8 mouse cellular contexts compared by ENCODE assay signal in genomic region chr6:101198284-101198942, GRCm38 (mm10).
DNase-seq lines count a peak whose midpoint lies in the region; ATAC-seq and TF ChIP-seq lines count a peak whose summit lies in the region.
"Had no signal": no experiment of that assay in that cellular context is flagged by ENCODE, and none has a peak within 500 bp of the region (broad histone marks: within the 10 kb centered on the region; RNA-seq: fewer than 3 reads in every experiment).

No protein-coding gene starts in this region.

- in situ Hi-C loops in ES-E14 (cut with MboI; ENCODE audit: low sequenced_read_pairs in 2 of 2, unreplicated experiment in 2 of 2): no loop called here

- peaks cover 11% of the 10 kb centered on the region for H3K27me3 ChIP-seq in E14TG2a.4 (ENCODE audit: insufficient read depth, low read length)
- H3K27me3 ChIP-seq in neural tube, embryonic 14.5 days (ENCODE audit: control insufficient read depth, insufficient read depth, low read length): no peaks in the 10 kb centered on the region

- TF ChIP-seq CTCF in E14TG2a.4 (conservative IDR thresholded peaks at IDR 0.05; ENCODE audit: low read length): no peak

- no peak overlapping the region for H3K27ac ChIP-seq in ES-E14 (ENCODE audit: insufficient read depth, low read depth, low read length, poor library complexity, severe bottlenecking)
- H3K27ac ChIP-seq in neural tube, embryonic 14.5 days (ENCODE audit: low read depth, low read length): peak overlapping the region; percentile 62
- H3K27ac ChIP-seq: liver, embryonic 13.5 days had no signal

- no peaks in the 10 kb centered on the region for H3K36me3 ChIP-seq in E14TG2a.4 (ENCODE audit: insufficient read depth, low read length)
- no peaks in the 10 kb centered on the region for H3K36me3 ChIP-seq in ES-E14 (ENCODE audit: control insufficient read depth, insufficient read depth, low read length, poor library complexity, severe bottlenecking)
- H3K36me3 ChIP-seq in neural tube, embryonic 14.5 days (ENCODE audit: control insufficient read depth, insufficient read depth, low read length): no peaks in the 10 kb centered on the region
- H3K36me3 ChIP-seq: liver, embryonic 13.5 days had no signal

- H3K4me1 ChIP-seq in E14TG2a.4 (replicated peaks; ENCODE audit: low read depth, low read length) (peaks cover 10% of the 10 kb centered on the region; the same call in 1 of the 2 replicates), ES-E14 (ENCODE audit: control insufficient read depth in 2 of 2, insufficient read depth in 2 of 2, low read length in 2 of 2, poor library complexity in 1 of 2) (peaks cover 0 to 4% of the 10 kb centered on the region in 2 experiments; a peak in 1 of 4 replicates)
- H3K4me1 ChIP-seq in neural tube, embryonic 14.5 days (ENCODE audit: control insufficient read depth, insufficient read depth, low read length): peaks cover 32% of the 10 kb centered on the region
- H3K4me1 ChIP-seq: liver, embryonic 13.5 days had no signal

- H3K4me3 ChIP-seq in E14TG2a.4 (replicated peaks; ENCODE audit: low read length) (peak overlapping the region; percentile 60), ES-E14 (ENCODE audit: insufficient read depth in 1 of 2, low read depth in 1 of 2, low read length in 2 of 2, poor library complexity in 1 of 2, severe bottlenecking in 1 of 2) (peak overlapping the region; percentile 1 to 31; a peak in 2 of 4 replicates)
- peak overlapping the region; percentile 42 for H3K4me3 ChIP-seq in neural tube, embryonic 14.5 days (ENCODE audit: low read depth, low read length)
- H3K4me3 ChIP-seq: liver, embryonic 13.5 days had no signal

- ATAC-seq in frontal cortex, adult (ENCODE audit: low TSS enrichment): peak; percentile 22
- ATAC-seq in neural tube, embryonic 14.5 days (ENCODE audit: low read depth): peak; percentile 63

- DNase-seq in ES-E14 (ENCODE audit: low read depth, low spot score): peak; percentile 17
- peak; percentile 18 for DNase-seq in layer of hippocampus, adult 9-11 months
- DNase-seq in adrenal gland, postnatal 36 days: no peak
- no peak for DNase-seq in urinary bladder, postnatal 14 days (ENCODE audit: low spot score)
- DNase-seq: liver, embryonic 13.5 days had no signal

- H3K9me3 ChIP-seq in E14TG2a.4 (ENCODE audit: low read length) (no peaks in the 10 kb centered on the region), ES-E14 (ENCODE audit: control insufficient read depth, insufficient read depth, low read depth, low read length) (no peaks in the 10 kb centered on the region)
- no peaks in the 10 kb centered on the region for H3K9me3 ChIP-seq in neural tube, embryonic 14.5 days (ENCODE audit: control insufficient read depth, low read length)
- H3K9me3 ChIP-seq: liver, embryonic 13.5 days had no signal

- WGBS in neural tube, embryonic 14.5 days: under 1% methylated on average over 24 of the region's 24 CpGs

- H3K9ac ChIP-seq in ES-E14 (ENCODE audit: insufficient read depth, low read depth, low read length, poor library complexity, severe bottlenecking): no peak overlapping the region
- peak overlapping the region; percentile 46 for H3K9ac ChIP-seq in neural tube, embryonic 14.5 days (replicated peaks; ENCODE audit: low read depth, low read length)
- H3K9ac ChIP-seq: liver, embryonic 13.5 days had no signal

- peak overlapping the region; percentile 76 for H3K4me2 ChIP-seq in neural tube, embryonic 14.5 days (ENCODE audit: low read depth, low read length)
- H3K4me2 ChIP-seq: liver, embryonic 13.5 days had no signal

TF ChIP-seq in ES-E14, 5 proteins besides CTCF, POLR2A, EP300 and RAD21:
- no peak for TF ChIP-seq CHD2 (IDR thresholded peaks at IDR 0.05; ENCODE audit: low read depth, low read length)
- no peak for TF ChIP-seq MAFK (IDR thresholded peaks at IDR 0.05; ENCODE audit: insufficient read depth, low read depth, low read length)
- no peak for TF ChIP-seq ZC3H11A (IDR thresholded peaks at IDR 0.05; ENCODE audit: borderline replicate concordance, low read depth, low read length)
- no peak for TF ChIP-seq ZNF384 (IDR thresholded peaks at IDR 0.05; ENCODE audit: low read depth, low read length)
- no peak for TF ChIP-seq HCFC1 (IDR thresholded peaks at IDR 0.05; ENCODE audit: borderline replicate concordance, insufficient read depth, low read length)

Comparison
In these comparisons a context has a peak if more than half of its experiments do, and no peak if none do; other contexts are left out.
1. DNase-seq: peak in ES-E14 (single experiment) and layer of hippocampus, adult 9-11 months (single experiment); none in adrenal gland, postnatal 36 days (0 of 2) and urinary bladder, postnatal 14 days (single experiment).
2. Peak in every context shown above with its lines, with median percentiles within 50 percentile points of each other: H3K4me3 ChIP-seq.